Comparison of ENCODE assay signal across 17 mouse cellular contexts in the genomic region with DNA sequence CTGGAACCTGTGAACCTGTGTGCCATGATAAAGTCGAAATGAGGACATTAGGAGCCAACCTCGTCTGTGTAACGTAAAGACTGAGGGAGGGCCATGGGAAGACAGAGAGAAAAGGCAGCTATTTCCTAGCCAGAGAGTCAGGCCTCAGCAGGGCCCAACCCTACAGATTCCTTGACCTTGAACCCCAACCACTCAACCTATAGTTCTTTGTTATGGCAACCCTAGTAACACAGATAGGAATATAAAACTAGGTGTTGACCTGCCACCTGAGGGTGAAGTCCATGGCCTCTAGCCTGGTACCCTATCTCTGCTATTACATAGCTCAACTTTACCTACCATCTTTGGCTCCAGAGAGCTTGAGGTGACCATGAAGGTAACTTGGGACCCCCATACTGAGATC.
"Had no signal": no experiment of that assay in that cellular context is flagged by ENCODE, and none has a peak within 500 bp of the region (broad histone marks: within the 10 kb centered on the region; RNA-seq: fewer than 3 reads in every experiment).

No protein-coding gene starts in this region.

- H3K4me1 ChIP-seq: neural tube, embryonic 12.5 days; neural tube, embryonic 13.5 days; neural tube, embryonic 15.5 days had no signal

- H3K27ac ChIP-seq: neural tube, embryonic 12.5 days; neural tube, embryonic 13.5 days; neural tube, embryonic 15.5 days; stomach, embryonic 15.5 days; stomach, postnatal 0 days had no signal

- DNase-seq: retina, postnatal 1 day; right cerebral cortex, adult 18-20 months; right cerebral cortex, postnatal 14 days; right cerebral cortex, postnatal 25 days; right cerebral cortex, postnatal 4 days; spleen, adult 18-20 months; thymus, adult 18-20 months; thymus, adult 2 months; thymus, postnatal 14 days; thymus, postnatal 25 days; thymus, postnatal 36 days; thymus, postnatal 4 days had no signal

- H3K4me3 ChIP-seq: neural tube, embryonic 12.5 days; neural tube, embryonic 13.5 days; neural tube, embryonic 15.5 days; stomach, embryonic 15.5 days had no signal

- H3K27me3 ChIP-seq: neural tube, embryonic 12.5 days; neural tube, embryonic 13.5 days; neural tube, embryonic 15.5 days; stomach, embryonic 15.5 days had no signal

- H3K9me3 ChIP-seq: neural tube, embryonic 12.5 days; neural tube, embryonic 13.5 days; neural tube, embryonic 15.5 days; stomach, embryonic 15.5 days had no signal

- H3K9ac ChIP-seq: neural tube, embryonic 12.5 days; neural tube, embryonic 13.5 days; neural tube, embryonic 15.5 days; stomach, embryonic 15.5 days had no signal

- H3K4me2 ChIP-seq: neural tube, embryonic 12.5 days; neural tube, embryonic 13.5 days; neural tube, embryonic 15.5 days; stomach, embryonic 15.5 days had no signal

- H3K36me3 ChIP-seq: neural tube, embryonic 13.5 days; neural tube, embryonic 15.5 days had no signal
